Mouse (Mus musculus) midbrain, postnatal 0 days (tissue): ENCODE measurements around the gene Rhno1. TPM values are rescaled to one million over a fixed set of nuclear protein-coding genes. Genes with fewer than 3 reads are reported as not detected.
A peak's percentile ranks its signal among the peaks of the same experiment; 100 is the strongest.

ENCODE experiments used
- ATAC-seq: fragments of 200-750 bp; cut with Nextera tagmentation; 2 replicates; pipeline ENCODE4 v1.8.0; 2017; ENCODE audit warnings: moderate number of reproducible peaks, mild to moderate bottlenecking, moderate TSS enrichment, moderate library complexity; ENCODE audit not compliant: low FRiP score
- DNase-seq: peaks from one replicate; pipeline ENCODE4 v3.0.0-alpha.2; 2015; ENCODE audit warnings: low spot score
- H3K27ac ChIP-seq: fragments of 300-500 bp; sonication (generic); 2 replicates; pipeline ENCODE4 v1.5.1; 2014; ENCODE audit warnings: low read depth, mild to moderate bottlenecking, low read length, mixed read lengths
- H3K27me3 ChIP-seq: fragments of 300-500 bp; sonication (generic); 2 replicates; pipeline ENCODE4 v1.6.1; 2014; ENCODE audit warnings: low read length, control low read depth, mixed read lengths; ENCODE audit not compliant: insufficient read depth
- H3K36me3 ChIP-seq: fragments of 300-500 bp; sonication (generic); 2 replicates; pipeline ENCODE4 v1.6.1; 2014; ENCODE audit warnings: low read length, control low read depth, mixed read lengths; ENCODE audit not compliant: insufficient read depth
- H3K4me1 ChIP-seq: fragments of 300-500 bp; sonication (generic); 2 replicates; pipeline ENCODE4 v1.6.1; 2014; ENCODE audit warnings: mild to moderate bottlenecking, control low read depth, antibody characterized with exemption, low read length, mixed read lengths; ENCODE audit not compliant: insufficient read depth
- H3K4me2 ChIP-seq: fragments of 300-500 bp; sonication (generic); 2 replicates; pipeline ENCODE4 v1.6.1; 2014; ENCODE audit warnings: low read depth, mild to moderate bottlenecking, low read length, mixed read lengths; ENCODE audit not compliant: poor library complexity, severe bottlenecking
- H3K4me3 ChIP-seq: fragments of 300-500 bp; sonication (generic); 2 replicates; pipeline ENCODE4 v1.5.1; 2014; ENCODE audit warnings: low read depth, mild to moderate bottlenecking, low read length, moderate library complexity
- H3K9ac ChIP-seq: fragments of 300-500 bp; sonication (generic); replicated peaks from 2 replicates; pipeline ENCODE4 v1.6.1; 2014; ENCODE audit warnings: mild to moderate bottlenecking, low read length, moderate library complexity, mixed read lengths; ENCODE audit not compliant: poor library complexity, severe bottlenecking
- H3K9me3 ChIP-seq: fragments of 300-500 bp; sonication (generic); 2 replicates; pipeline ENCODE4 v1.6.1; 2016; ENCODE audit warnings: low read length, control low read depth
- CTCF ChIP-seq: IDR thresholded peaks from 2 replicates; pipeline ENCODE4 v1.5.1; 2016; ENCODE audit warnings: antibody characterized with exemption, mild to moderate bottlenecking
- WGBS: fragments of 180-500 bp; shearing (Covaris S2); extraction: QIAGEN DNeasy Blood & Tissue Kit; methylation state at CpG from one replicate; pipeline ENCODE4 v1.1.7; 2014; 5-methylcytosine and 5-hydroxymethylcytosine counted together
- polyA plus RNA-seq: library from polyadenylated mRNA; unstranded; fragments of >200 nt; fragmentation: Nextera tagmentation; extraction: Ambion mirVana; gene quantifications from 2 replicates; pipeline ENCODE4 v1.2.1, GENCODE M21; 2015
- total RNA-seq: library from RNA; depleted of rRNA; stranded (reverse); fragments of >200 nt; gene quantifications from 2 replicates; pipeline ENCODE4 v1.2.3, GENCODE M21; 2014

Gene Rhno1
- total and polyA plus RNA-seq, 2 experiments from 2014 or later, result 21.8 to 51.2 TPM

- WGBS, result 96% methylated on average over 11 of the region's 11 CpGs
- Histone ChIP-seq H3K36me3 (no peaks in the 10 kb centered on the region), H3K4me1 (no peaks in the 10 kb centered on the region), H3K9me3 (no peaks in the 10 kb centered on the region), H3K4me3 (no peak overlapping the region), H3K9ac (no peak overlapping the region), H3K27ac (no peak overlapping the region), H3K27me3 (no peaks in the 10 kb centered on the region), H3K4me2 (no peak overlapping the region)
- DNase-seq (no peak), ATAC-seq (no peak)
- no peak for TF ChIP-seq CTCF
Measured at GRCm38 (mm10) chr6:128341956-128342723, 20.6 kb downstream of the Rhno1 start.

GRCm38 (mm10) chr6:128338876-128339275 lies 23.8 kb downstream of the Rhno1 start:
- ATAC-seq, result no peak
- peak; percentile 55 for DNase-seq
- 33% methylated on average over 5 of the region's 5 CpGs for WGBS

GRCm38 (mm10) chr6:128337467-128337866 lies 25.2 kb downstream of the Rhno1 start:
- TF ChIP-seq CTCF, result no peak
- no peak for ATAC-seq
- Histone ChIP-seq H3K27ac (no peak overlapping the region), H3K9me3 (no peaks in the 10 kb centered on the region), H3K4me1 (no peaks in the 10 kb centered on the region), H3K27me3 (no peaks in the 10 kb centered on the region), H3K4me3 (no peak overlapping the region), H3K9ac (no peak overlapping the region), H3K4me2 (no peak overlapping the region), H3K36me3 (peaks cover 14% of the 10 kb centered on the region; the same call in 1 of the 2 replicates)
- WGBS, result 85% methylated on average over 7 of the region's 7 CpGs
- no peak for DNase-seq

More at GRCm38 (mm10) chr6:128338876-128339275, 23.8 kb downstream of the Rhno1 start:
- Histone ChIP-seq H3K27me3 (no peaks in the 10 kb centered on the region), H3K4me2 (no peak overlapping the region), H3K4me3 (no peak overlapping the region), H3K9me3 (no peaks in the 10 kb centered on the region), H3K27ac (peak overlapping the region; percentile 26; the same call in 1 of the 2 replicates), H3K4me1 (no peaks in the 10 kb centered on the region), H3K9ac (0 out of 2 replicates have a peak overlapping the region, but pooled peaks have one; percentile 24), H3K36me3 (0 out of 2 replicates have a peak, but pooled peaks cover 9% of the 10 kb centered on the region)
- TF ChIP-seq CTCF, result no peak

- TF ChIP-seq CTCF, result peak; percentile 75
- H3K9ac ChIP-seq, result no peak overlapping the region
Measured at GRCm38 (mm10) chr6:128334397-128335124, 28.1 kb downstream of the Rhno1 start.

GRCm38 (mm10) chr6:128318317-128318716 lies 44.4 kb downstream of the Rhno1 start:
- Histone ChIP-seq H3K4me1 (no peaks in the 10 kb centered on the region), H3K9me3 (no peaks in the 10 kb centered on the region), H3K27ac (no peak overlapping the region), H3K4me2 (no peak overlapping the region), H3K4me3 (no peak overlapping the region), H3K27me3 (no peaks in the 10 kb centered on the region), H3K36me3 (peaks cover 17% of the 10 kb centered on the region), H3K9ac (no peak overlapping the region)
- peak; percentile 57; the same call in 1 of the 2 replicates for ATAC-seq
- DNase-seq, result peak; percentile 88
- WGBS, result 9% methylated on average over 4 of the region's 4 CpGs
- TF ChIP-seq CTCF, result peak; percentile 87

More at GRCm38 (mm10) chr6:128334397-128335124, 28.1 kb downstream of the Rhno1 start:
- no peaks in the 10 kb centered on the region for H3K4me1 ChIP-seq
- no peaks in the 10 kb centered on the region for H3K9me3 ChIP-seq
- H3K27me3 ChIP-seq, result no peaks in the 10 kb centered on the region
- peak; percentile 88 for DNase-seq
- H3K4me2 ChIP-seq, result no peak overlapping the region
- H3K4me3 ChIP-seq, result no peak overlapping the region
- ATAC-seq, result peak; percentile 89
- H3K36me3 ChIP-seq, result peaks cover 25% of the 10 kb centered on the region
- WGBS, result 21% methylated on average over 12 of the region's 12 CpGs
- peak overlapping the region; percentile 34; the same call in 1 of the 2 replicates for H3K27ac ChIP-seq

- Histone ChIP-seq H3K36me3 (no peaks in the 10 kb centered on the region), H3K4me1 (no peaks in the 10 kb centered on the region), H3K27ac (no peak overlapping the region), H3K4me3 (no peak overlapping the region), H3K9me3 (no peaks in the 10 kb centered on the region), H3K27me3 (no peaks in the 10 kb centered on the region), H3K4me2 (no peak overlapping the region), H3K9ac (no peak overlapping the region)
- no peak for TF ChIP-seq CTCF
- no peak for DNase-seq
- ATAC-seq, result no peak
- WGBS, result 84% methylated on average over 8 of the region's 8 CpGs
Measured at GRCm38 (mm10) chr6:128315597-128315996, 47.1 kb downstream of the Rhno1 start.
